Mouse (Mus musculus) erythroblast, embryonic 14.5 days (primary cell): ENCODE measurements around the gene Nup43.

Experiments used
- GATA1 ChIP-seq: IDR thresholded peaks from 2 replicates; pipeline ENCODE4 v1.6.1; 2012; ENCODE audit warnings: low read length, inconsistent platforms, mixed read lengths
- TAL1 ChIP-seq: IDR thresholded peaks from 3 replicates; pipeline ENCODE4 v1.6.1; 2012; ENCODE audit warnings: low read length, inconsistent platforms, mixed read lengths

GRCm38 (mm10) chr10:7649059-7649458 is 18.2 kb upstream of the Nup43 start:
- TF ChIP-seq TAL1 (no peak), GATA1 (no peak)
